Mouse (Mus musculus) liver, postnatal 0 days (tissue): ENCODE data around the gene Cit. TPM values are rescaled to one million over a fixed set of nuclear protein-coding genes. Genes with fewer than 3 reads are reported as not detected.

Source experiments
- ATAC-seq: fragments of 200-750 bp; cut with Nextera tagmentation; 2 replicates; pipeline ENCODE4 v1.8.0; 2017; ENCODE audit warnings: mild to moderate bottlenecking, moderate library complexity
- DNase-seq: peaks from one replicate; pipeline ENCODE4 v3.0.0-alpha.2; 2016
- H3K27ac ChIP-seq: fragments of 300-500 bp; sonication (generic); 2 replicates; pipeline ENCODE4 v1.5.1; 2014; ENCODE audit warnings: antibody characterized with exemption, moderate library complexity, mild to moderate bottlenecking, low read depth
- H3K27me3 ChIP-seq: fragments of 300-500 bp; sonication (generic); 2 replicates; pipeline ENCODE4 v1.6.1; 2014; ENCODE audit warnings: low read length, control low read depth, mixed read lengths; ENCODE audit not compliant: insufficient read depth
- H3K36me3 ChIP-seq: fragments of 300-500 bp; sonication (generic); replicated peaks from 2 replicates; pipeline ENCODE4 v1.6.1; 2014; ENCODE audit warnings: mild to moderate bottlenecking, control low read depth, low read length, moderate library complexity, mixed read lengths; ENCODE audit not compliant: insufficient read depth
- H3K4me1 ChIP-seq: fragments of 300-500 bp; sonication (generic); 2 replicates; pipeline ENCODE4 v1.6.1; 2014; ENCODE audit warnings: antibody characterized with exemption, mild to moderate bottlenecking, control low read depth; ENCODE audit not compliant: insufficient read depth
- H3K4me2 ChIP-seq: fragments of 300-500 bp; sonication (generic); 2 replicates; pipeline ENCODE4 v1.6.1; 2014; ENCODE audit warnings: low read depth, mild to moderate bottlenecking, low read length, moderate library complexity, mixed read lengths
- H3K4me3 ChIP-seq: fragments of 300-500 bp; sonication (generic); 2 replicates; pipeline ENCODE4 v1.5.1; 2014; ENCODE audit warnings: low read depth, low read length
- H3K9ac ChIP-seq: fragments of 300-500 bp; sonication (generic); replicated peaks from 2 replicates; pipeline ENCODE4 v1.6.1; 2014; ENCODE audit warnings: mild to moderate bottlenecking, moderate library complexity
- H3K9me3 ChIP-seq: fragments of 300-500 bp; sonication (generic); 2 replicates; pipeline ENCODE4 v1.6.1; 2016; ENCODE audit warnings: mild to moderate bottlenecking, control low read depth, low read length, mixed read lengths
- CTCF ChIP-seq: sonication (generic); IDR thresholded peaks from 2 replicates; pipeline ENCODE4 v1.5.1; 2016; ENCODE audit warnings: antibody characterized with exemption, low read depth
- EP300 ChIP-seq: IDR thresholded peaks from 2 replicates; pipeline ENCODE4 v1.6.1; 2016; ENCODE audit warnings: antibody characterized with exemption, low read depth, mild to moderate bottlenecking
- WGBS: fragments of 180-500 bp; shearing (Covaris S2); extraction: QIAGEN DNeasy Blood & Tissue Kit; methylation state at CpG from one replicate; pipeline ENCODE4 v1.1.7; 2014; ENCODE audit not compliant: insufficient replicate concordance; 5-methylcytosine and 5-hydroxymethylcytosine counted together
- polyA plus RNA-seq: library from polyadenylated mRNA; unstranded; fragments of >200 nt; fragmentation: Nextera tagmentation; extraction: Ambion mirVana; gene quantifications from 2 replicates; pipeline ENCODE4 v1.2.1, GENCODE M21; 2015

Cit gene
- polyA plus RNA-seq, 1 experiment from 2014 or later, result 11.5 TPM

GRCm38 (mm10) chr5:116007723-116008122 is 162.6 kb downstream of the Cit start:
- WGBS, result 82% methylated on average over 13 of the region's 13 CpGs
- TF ChIP-seq CTCF (no peak), EP300 (no peak)
- H3K9me3 ChIP-seq, result no peaks in the 10 kb centered on the region

GRCm38 (mm10) chr5:116009091-116009851 is 164.2 kb downstream of the Cit start:
- Histone ChIP-seq H3K9me3 (no peaks in the 10 kb centered on the region), H3K9ac (no peak overlapping the region), H3K4me1 (peaks cover 8% of the 10 kb centered on the region), H3K4me2 (no peak overlapping the region), H3K36me3 (peaks cover 28% of the 10 kb centered on the region), H3K27me3 (no peaks in the 10 kb centered on the region), H3K4me3 (no peak overlapping the region), H3K27ac (no peak overlapping the region)
- DNase-seq, result no peak
- 76% methylated on average over 15 of the region's 15 CpGs for WGBS
- ATAC-seq, result no peak
- TF ChIP-seq CTCF, result no peak
- TF ChIP-seq EP300, result no peak

More at GRCm38 (mm10) chr5:116007723-116008122, 162.6 kb downstream of the Cit start:
- H3K4me2 ChIP-seq, result no peak overlapping the region
- no peak overlapping the region for H3K4me3 ChIP-seq
- DNase-seq, result no peak
- peaks cover 8% of the 10 kb centered on the region for H3K4me1 ChIP-seq
- H3K36me3 ChIP-seq, result peaks cover 16% of the 10 kb centered on the region
- H3K27me3 ChIP-seq, result no peaks in the 10 kb centered on the region
- H3K27ac ChIP-seq, result no peak overlapping the region
- ATAC-seq, result no peak
- no peak overlapping the region for H3K9ac ChIP-seq

GRCm38 (mm10) chr5:116009884-116010627 is 165.0 kb downstream of the Cit start:
- H3K27ac ChIP-seq, result no peak overlapping the region
- H3K36me3 ChIP-seq, result peaks cover 34% of the 10 kb centered on the region
- no peak overlapping the region for H3K9ac ChIP-seq
- H3K4me2 ChIP-seq, result no peak overlapping the region
- TF ChIP-seq EP300, result no peak
- TF ChIP-seq CTCF, result no peak
- H3K27me3 ChIP-seq, result no peaks in the 10 kb centered on the region
- H3K4me1 ChIP-seq, result peaks cover 8% of the 10 kb centered on the region
- ATAC-seq, result 0 out of 2 replicates have a peak, but pooled peaks have one; percentile 20
- H3K4me3 ChIP-seq, result no peak overlapping the region
- 61% methylated on average over 2 of the region's 2 CpGs for WGBS
- DNase-seq, result no peak
- no peaks in the 10 kb centered on the region for H3K9me3 ChIP-seq

- WGBS, result 72% methylated on average over 7 of the region's 7 CpGs
- H3K36me3 ChIP-seq, result peaks cover 41% of the 10 kb centered on the region
- H3K9me3 ChIP-seq, result no peaks in the 10 kb centered on the region
- H3K9ac ChIP-seq, result no peak overlapping the region
- TF ChIP-seq EP300, result no peak
- no peak for TF ChIP-seq CTCF
- no peaks in the 10 kb centered on the region for H3K27me3 ChIP-seq
- H3K4me3 ChIP-seq, result no peak overlapping the region
- H3K4me2 ChIP-seq, result no peak overlapping the region
- H3K4me1 ChIP-seq, result peaks cover 8% of the 10 kb centered on the region
- ATAC-seq, result no peak
- DNase-seq, result no peak
- no peak overlapping the region for H3K27ac ChIP-seq
Measured at GRCm38 (mm10) chr5:116011700-116012099, 166.6 kb downstream of the Cit start.

GRCm38 (mm10) chr5:116012503-116012902 is 167.4 kb downstream of the Cit start:
- ATAC-seq, result no peak
- peaks cover 46% of the 10 kb centered on the region for H3K36me3 ChIP-seq

GRCm38 (mm10) chr5:116013821-116014220 is 168.7 kb downstream of the Cit start:
- TF ChIP-seq EP300 (no peak), CTCF (no peak)
- Histone ChIP-seq H3K4me2 (no peak overlapping the region), H3K9ac (no peak overlapping the region), H3K4me1 (peaks cover 10% of the 10 kb centered on the region), H3K27ac (no peak overlapping the region), H3K36me3 (peaks cover 59% of the 10 kb centered on the region), H3K4me3 (no peak overlapping the region), H3K27me3 (no peaks in the 10 kb centered on the region), H3K9me3 (no peaks in the 10 kb centered on the region)
- DNase-seq, result no peak
- WGBS, result 78% methylated on average over 8 of the region's 8 CpGs
- no peak for ATAC-seq

More at GRCm38 (mm10) chr5:116012503-116012902, 167.4 kb downstream of the Cit start:
- H3K9me3 ChIP-seq, result no peaks in the 10 kb centered on the region
- no peaks in the 10 kb centered on the region for H3K27me3 ChIP-seq
- H3K4me1 ChIP-seq, result peaks cover 8% of the 10 kb centered on the region
- DNase-seq, result no peak
- H3K27ac ChIP-seq, result no peak overlapping the region; the same call in 1 of the 2 replicates
- no peak overlapping the region for H3K4me3 ChIP-seq
- WGBS, result 73% methylated on average over 7 of the region's 7 CpGs
- TF ChIP-seq EP300, result no peak
- TF ChIP-seq CTCF, result no peak
- no peak overlapping the region for H3K4me2 ChIP-seq
- no peak overlapping the region for H3K9ac ChIP-seq
